13 mouse cellular contexts compared by ENCODE assay signal in genomic region chr16:87575600-87575999, GRCm38 (mm10). TPM values are rescaled to one million over a fixed set of nuclear protein-coding genes. Genes with fewer than 3 reads are reported as not detected.
DNase-seq lines count a peak whose midpoint lies in the region; ATAC-seq lines count a peak whose summit lies in the region.
"Had no signal": no experiment of that assay in that cellular context is flagged by ENCODE, and none has a peak within 500 bp of the region (broad histone marks: within the 10 kb centered on the region; RNA-seq: fewer than 3 reads in every experiment).

No protein-coding gene starts in this region.

- intact Hi-C loops in left cerebral cortex, postnatal 10 days (cut with DNase I): no loop called here

- H3K4me1 ChIP-seq in embryonic facial prominence, embryonic 12.5 days: 0 out of 2 replicates have a peak, but pooled peaks cover 3% of the 10 kb centered on the region
- H3K4me1 ChIP-seq: lung, embryonic 15.5 days; midbrain, embryonic 15.5 days had no signal

- no peak overlapping the region for H3K9ac ChIP-seq in embryonic facial prominence, embryonic 12.5 days
- H3K9ac ChIP-seq: lung, embryonic 15.5 days; midbrain, embryonic 15.5 days had no signal

- DNase-seq in kidney, adult 18-20 months: peak; percentile 49
- no peak for DNase-seq in kidney, postnatal 4 days
- DNase-seq in left cerebral cortex, postnatal 10 days (ENCODE audit: extremely low spot score in 1 of 2, low spot score in 2 of 2): no peak
- no peak for DNase-seq in frontal cortex, postnatal 14 days (ENCODE audit: low spot score in 2 of 2)
- DNase-seq: adrenal gland, postnatal 10 days; thymus, postnatal 4 days had no signal

- H3K27me3 ChIP-seq in embryonic facial prominence, embryonic 12.5 days: no peaks in the 10 kb centered on the region
- H3K27me3 ChIP-seq: lung, embryonic 15.5 days; midbrain, embryonic 15.5 days had no signal

- 72% methylated on average over 10 of the region's 10 CpGs for WGBS in embryonic facial prominence, embryonic 12.5 days

- H3K36me3 ChIP-seq in embryonic facial prominence, embryonic 12.5 days: no peaks in the 10 kb centered on the region
- H3K36me3 ChIP-seq: lung, embryonic 15.5 days; midbrain, embryonic 15.5 days had no signal

- no peak overlapping the region for H3K4me2 ChIP-seq in embryonic facial prominence, embryonic 12.5 days (replicated peaks)
- H3K4me2 ChIP-seq: lung, embryonic 15.5 days; midbrain, embryonic 15.5 days had no signal

- H3K9me3 ChIP-seq in embryonic facial prominence, embryonic 12.5 days: no peaks in the 10 kb centered on the region
- H3K9me3 ChIP-seq: lung, embryonic 15.5 days; midbrain, embryonic 15.5 days had no signal

- no peak overlapping the region for H3K27ac ChIP-seq in embryonic facial prominence, embryonic 12.5 days
- H3K27ac ChIP-seq: lung, embryonic 15.5 days; midbrain, embryonic 15.5 days had no signal

- ATAC-seq in embryonic facial prominence, embryonic 12.5 days (ENCODE audit: insufficient number of reproducible peaks, insufficient read depth, low FRiP score, low TSS enrichment): 0 out of 2 replicates have a peak, but pooled peaks have one; percentile 10
- ATAC-seq in hematopoietic stem cell, adult 5-6 weeks (replicated peaks in 1 of 2; ENCODE audit: insufficient read depth in 1 of 2, low FRiP score in 2 of 2, low TSS enrichment in 1 of 2, low read depth in 1 of 2, poor library complexity in 2 of 2, severe bottlenecking in 2 of 2): peak; percentile 85 to 90
- 0 out of 2 replicates have a peak, but pooled peaks have one; percentile 27 for ATAC-seq in monocyte, adult 5-6 weeks (replicated peaks; ENCODE audit: insufficient number of reproducible peaks, low FRiP score, low TSS enrichment, poor library complexity, severe bottlenecking)
- ATAC-seq: inflammation-experienced regulatory T-cells, adult 6 months; midbrain, embryonic 15.5 days had no signal

- H3K4me3 ChIP-seq in embryonic facial prominence, embryonic 12.5 days: no peak overlapping the region
- H3K4me3 ChIP-seq: lung, embryonic 15.5 days; midbrain, embryonic 15.5 days had no signal

RNA-seq across cellular contexts. Expression of gene Map3k7cl, which starts 22.5 kb away (rescaled TPM):
- polyA plus RNA-seq in embryonic facial prominence, embryonic 12.5 days (2016; fragmentation: Nextera tagmentation; extraction: Ambion mirVana): not detected in 2 replicates
- total RNA-seq in hematopoietic stem cell, adult 5-6 weeks (2017): not detected in 2 replicates
- not detected in 3 replicates for total RNA-seq in monocyte, adult 5-6 weeks (2017)
- 1 to 10 TPM in 1 of 2 experiments, under 1 TPM in 1; 0.69 to 1.1 TPM for total RNA-seq in left cerebral cortex, postnatal 10 days (2021)
- total RNA-seq: MEL had no signal
- polyA plus RNA-seq: inflammation-experienced regulatory T-cells, adult 6 months had no signal

Comparison
In these comparisons a context has a peak if more than half of its experiments do, and no peak if none do; other contexts are left out.
1. ATAC-seq: peak in every context shown above with its lines; median percentile 88 in hematopoietic stem cell, adult 5-6 weeks; 27 in monocyte, adult 5-6 weeks; 10 in embryonic facial prominence, embryonic 12.5 days.